Mouse (Mus musculus): ENCODE data around the gene Cyth3.

GRCm38 (mm10) chr5:143651855-143652631 is 29.8 kb downstream of the Cyth3 start:
- no peak for TF ChIP-seq CTCF (IDR thresholded peaks at IDR 0.05; ENCODE audit: low read depth, low read length)
- no peak for TF ChIP-seq POLR2A (IDR thresholded peaks at IDR 0.05; ENCODE audit: borderline replicate concordance, low read depth, low read length)
